Mouse (Mus musculus): ENCODE data around the gene Lpcat2. TPM values are rescaled to one million over a fixed set of nuclear protein-coding genes. Genes with fewer than 3 reads are reported as not detected.

The Lpcat2 gene
- 100 to 1,000 TPM in 11 of 26 experiments, 10 to 100 TPM in 15; 33.5 to 208 (median 94.6) TPM for total RNA-seq (2018; cell fraction: chromatin; rRNA removed)
- total RNA-seq (2018; cell fraction: cytosol; rRNA removed), result 10 to 100 TPM; 29.3 to 73.2 (median 45.2) TPM
- 100 to 1,000 TPM in 11 of 26 experiments, 10 to 100 TPM in 15; 49.3 to 165 (median 97.6) TPM for total RNA-seq (2018; cell fraction: nucleus; rRNA removed)
- polyA plus RNA-seq (2018), result 21.3 to 65.7 TPM (median 29.4 TPM) in 3 replicates

DNA sequence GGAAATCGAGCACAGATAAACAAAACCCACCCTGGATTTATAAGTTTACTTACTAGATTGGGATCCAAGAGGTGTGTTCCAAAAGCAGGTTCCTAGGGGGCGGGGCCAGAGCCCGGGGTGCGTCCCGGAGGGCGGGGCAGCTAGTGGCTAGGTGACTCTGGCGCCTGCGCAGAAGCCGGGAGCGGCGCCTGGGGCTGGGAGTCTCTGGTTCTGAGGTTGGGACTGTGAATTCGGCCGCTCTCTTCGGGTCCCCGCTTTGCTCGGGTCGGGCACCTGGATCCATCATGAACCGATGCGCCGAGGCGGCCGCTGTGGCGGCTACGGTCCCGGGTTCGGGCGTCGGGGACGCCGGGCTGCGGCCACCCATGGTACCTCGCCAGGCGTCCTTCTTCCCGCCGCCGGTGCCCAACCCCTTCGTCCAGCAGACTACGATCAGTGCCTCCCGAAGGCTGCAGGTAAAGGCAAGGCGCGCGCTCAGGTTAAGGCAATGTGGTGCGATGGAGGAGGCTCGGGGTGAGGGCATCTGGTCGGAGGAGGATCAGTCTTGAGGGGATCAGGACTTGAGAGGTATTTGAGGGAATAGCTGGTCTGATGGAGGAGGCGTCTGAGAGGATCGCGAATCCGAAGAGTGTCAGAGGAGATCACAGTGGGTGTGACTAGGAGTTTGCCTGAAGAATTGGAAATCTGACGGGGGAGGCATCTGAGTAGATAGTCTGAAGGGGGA lies at the start of gene Lpcat2:
Lpcat2 (plus strand) TSS at position 169 of the 724 bp plus-strand sequence.
- Histone ChIP-seq H3K27ac (peak within 1 kb of the TSS; percentile 62), H3K36me3 (ENCODE audit: inconsistent target) (no peaks in the 10 kb centered on the region), H3K79me2 (ENCODE audit: inconsistent target) (peaks cover 49% of the 10 kb centered on the region; the same call in 1 of the 2 replicates), H3K4me3 (ENCODE audit: inconsistent target) (peak within 1 kb of the TSS; percentile 36)
- 2% methylated on average over 50 of the region's 50 CpGs for WGBS (ENCODE audit: missing documents)

DNA sequence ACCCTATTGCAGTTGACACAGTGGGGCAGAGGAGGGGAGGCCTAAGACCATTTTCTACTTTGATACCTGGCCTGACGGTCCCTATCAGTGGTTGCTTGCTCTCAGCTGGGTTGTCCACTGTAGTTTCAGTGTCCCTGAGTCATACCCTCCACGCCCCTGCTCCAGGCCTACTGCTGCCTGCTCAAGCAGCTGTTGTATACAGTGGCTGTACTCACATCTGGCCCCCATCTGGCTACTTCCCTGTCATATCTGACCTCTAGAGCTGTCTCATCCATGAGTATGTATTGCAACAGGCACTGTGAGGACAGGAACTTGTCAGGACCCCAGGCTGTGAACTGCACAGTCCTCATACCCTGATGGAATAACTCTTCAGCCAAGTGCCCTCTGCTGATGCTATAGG lies 42.4 kb upstream of the Lpcat2 start:
- no peak overlapping the region for H3K27ac ChIP-seq
- WGBS (ENCODE audit: missing documents), result 78% methylated on average over 2 of the region's 2 CpGs
- H3K79me2 ChIP-seq (ENCODE audit: inconsistent target), result no peaks in the 10 kb centered on the region
- no peak overlapping the region for H3K4me3 ChIP-seq (ENCODE audit: inconsistent target)
- no peaks in the 10 kb centered on the region for H3K36me3 ChIP-seq (ENCODE audit: inconsistent target)

DNA sequence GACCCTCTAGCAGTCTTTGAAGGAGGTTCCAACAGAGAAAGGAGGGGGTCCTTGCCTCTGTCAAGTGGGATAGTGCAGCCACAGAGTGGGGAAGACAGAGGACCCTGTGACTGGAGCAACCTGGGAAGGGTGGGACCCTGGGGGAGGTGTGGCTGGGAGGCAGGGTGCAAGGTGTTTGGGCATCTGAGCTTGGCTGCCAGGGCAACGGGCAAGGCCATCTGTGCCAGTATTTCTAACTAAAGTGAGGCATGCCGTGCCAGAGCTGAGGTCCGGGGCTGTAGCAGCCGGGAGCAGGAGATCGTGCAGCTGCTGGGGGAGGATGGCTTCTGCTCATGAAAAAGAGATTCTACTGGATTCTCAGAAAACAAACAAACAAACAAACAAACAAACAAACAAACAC lies 39.5 kb upstream of the Lpcat2 start:
- 84% methylated on average over 5 of the region's 5 CpGs for WGBS (ENCODE audit: missing documents)
- Histone ChIP-seq H3K36me3 (ENCODE audit: inconsistent target) (no peaks in the 10 kb centered on the region), H3K79me2 (ENCODE audit: inconsistent target) (no peaks in the 10 kb centered on the region), H3K4me3 (ENCODE audit: inconsistent target) (no peak overlapping the region), H3K27ac (no peak overlapping the region)

DNA sequence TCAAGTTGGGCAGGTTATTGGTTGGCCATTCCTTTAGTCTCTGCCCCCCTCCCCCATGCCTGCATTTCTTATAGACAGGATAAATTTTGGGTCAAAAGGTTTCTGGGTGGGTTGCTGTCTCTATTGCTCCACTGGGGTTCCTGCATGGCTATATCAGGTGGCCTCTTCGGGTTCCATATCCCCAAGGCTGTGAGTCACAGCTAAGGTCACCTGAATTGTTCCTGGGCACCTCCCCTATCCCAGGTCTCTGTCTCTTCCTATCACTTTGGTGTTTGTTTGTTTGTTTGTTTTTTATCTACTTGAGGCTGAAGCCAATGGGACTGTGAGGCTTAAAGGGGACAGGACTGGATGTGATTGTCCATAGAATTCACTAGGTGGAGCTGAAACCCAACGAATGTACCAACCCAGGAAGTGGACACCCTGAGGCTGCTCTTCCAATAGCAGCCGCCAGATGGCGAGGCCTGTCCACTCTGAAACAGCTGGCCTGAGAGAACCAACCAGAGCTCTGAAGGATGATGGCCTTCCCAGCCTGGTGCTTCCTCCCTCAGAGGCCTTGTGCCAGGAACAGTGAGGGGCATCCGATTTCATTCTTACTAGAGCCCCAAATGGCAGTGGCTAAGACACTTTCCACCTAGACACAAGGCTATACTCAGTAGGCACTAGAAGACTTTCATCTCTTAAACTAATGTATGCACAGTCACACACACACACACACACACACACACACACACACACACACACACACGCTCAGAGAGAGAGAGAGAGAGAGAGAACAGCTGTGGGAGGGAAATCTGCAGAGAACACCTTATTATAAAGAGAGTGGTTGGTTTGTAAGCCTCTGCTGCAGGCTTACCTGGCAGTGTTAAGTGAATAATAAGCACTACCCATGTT lies 37.0 kb upstream of the Lpcat2 start:
- Histone ChIP-seq H3K4me3 (ENCODE audit: inconsistent target) (no peak overlapping the region), H3K27ac (no peak overlapping the region), H3K36me3 (ENCODE audit: inconsistent target) (no peaks in the 10 kb centered on the region), H3K79me2 (ENCODE audit: inconsistent target) (no peaks in the 10 kb centered on the region)
- WGBS (ENCODE audit: missing documents), result 19% methylated on average over 5 of the region's 6 CpGs

DNA sequence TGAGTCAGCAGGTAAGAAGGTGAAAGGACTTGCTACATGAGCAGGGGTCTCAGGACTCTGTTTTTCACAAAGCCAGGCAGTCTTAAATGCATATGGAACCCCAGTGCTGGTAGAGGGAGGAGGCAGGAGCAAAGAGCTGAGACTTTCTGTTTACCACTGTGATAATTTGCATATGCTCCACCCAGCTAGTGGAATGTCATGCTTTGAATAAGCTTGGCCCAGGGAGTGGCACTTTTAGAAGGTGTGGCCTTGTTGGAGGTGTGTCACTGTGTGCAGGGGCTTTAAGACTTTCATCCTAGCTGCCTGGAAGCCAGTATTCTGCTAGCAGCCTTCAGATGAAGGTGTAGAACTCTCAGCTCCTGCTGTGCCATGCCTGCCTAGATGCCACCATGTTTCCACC lies 34.0 kb upstream of the Lpcat2 start:
- no peak overlapping the region for H3K4me3 ChIP-seq (ENCODE audit: inconsistent target)
- no peaks in the 10 kb centered on the region for H3K36me3 ChIP-seq (ENCODE audit: inconsistent target)
- no peak overlapping the region for H3K27ac ChIP-seq
- H3K79me2 ChIP-seq (ENCODE audit: inconsistent target), result no peaks in the 10 kb centered on the region

DNA sequence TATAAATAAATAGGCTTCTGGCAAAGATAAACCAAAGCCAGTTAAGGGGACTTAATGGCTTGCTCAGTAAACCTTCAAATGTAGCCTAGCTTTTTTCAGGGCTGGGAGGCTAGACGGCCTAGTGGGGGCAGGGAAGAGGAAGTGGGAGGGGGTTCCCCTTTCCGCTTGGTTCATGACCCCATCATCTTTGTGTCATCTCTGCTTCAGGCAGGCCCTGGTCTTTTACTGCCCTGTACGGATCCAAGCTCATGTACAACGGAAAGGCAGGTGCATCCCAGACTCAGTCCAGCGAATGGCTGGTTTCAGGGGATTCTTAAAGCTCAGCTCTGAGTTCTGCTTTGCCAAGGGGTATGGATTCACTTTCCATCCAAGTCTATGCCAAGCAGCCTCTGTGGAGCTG lies 32.8 kb upstream of the Lpcat2 start:
- no peak overlapping the region for H3K4me3 ChIP-seq (ENCODE audit: inconsistent target)
- WGBS (ENCODE audit: missing documents), result 33% methylated on average over 5 of the region's 5 CpGs
- no peaks in the 10 kb centered on the region for H3K36me3 ChIP-seq (ENCODE audit: inconsistent target)
- no peak overlapping the region for H3K27ac ChIP-seq
- H3K79me2 ChIP-seq (ENCODE audit: inconsistent target), result no peaks in the 10 kb centered on the region

DNA sequence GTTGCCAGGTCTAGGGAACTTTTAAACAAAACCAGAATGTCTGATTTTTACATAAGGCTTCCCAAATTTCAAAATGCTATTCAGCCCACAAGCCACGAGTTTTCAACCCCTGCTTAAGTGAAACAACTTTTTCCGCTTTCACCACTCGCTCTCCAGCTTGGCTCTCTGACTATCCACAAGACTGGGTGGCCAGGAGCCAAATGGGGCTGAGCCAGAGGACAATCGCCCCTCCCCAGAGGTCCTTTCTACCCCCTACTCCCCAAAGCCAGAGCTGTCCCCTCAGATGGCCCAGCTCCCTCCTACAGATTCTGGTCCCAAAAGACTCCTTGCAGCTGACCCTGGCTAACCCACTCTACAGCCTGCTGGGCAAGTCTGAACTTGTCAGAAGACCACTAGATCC lies 29.1 kb upstream of the Lpcat2 start:
- 53% methylated on average over 4 of the region's 4 CpGs for WGBS (ENCODE audit: missing documents)
- Histone ChIP-seq H3K4me3 (ENCODE audit: inconsistent target) (no peak overlapping the region), H3K36me3 (ENCODE audit: inconsistent target) (no peaks in the 10 kb centered on the region), H3K79me2 (ENCODE audit: inconsistent target) (no peaks in the 10 kb centered on the region), H3K27ac (no peak overlapping the region)

DNA sequence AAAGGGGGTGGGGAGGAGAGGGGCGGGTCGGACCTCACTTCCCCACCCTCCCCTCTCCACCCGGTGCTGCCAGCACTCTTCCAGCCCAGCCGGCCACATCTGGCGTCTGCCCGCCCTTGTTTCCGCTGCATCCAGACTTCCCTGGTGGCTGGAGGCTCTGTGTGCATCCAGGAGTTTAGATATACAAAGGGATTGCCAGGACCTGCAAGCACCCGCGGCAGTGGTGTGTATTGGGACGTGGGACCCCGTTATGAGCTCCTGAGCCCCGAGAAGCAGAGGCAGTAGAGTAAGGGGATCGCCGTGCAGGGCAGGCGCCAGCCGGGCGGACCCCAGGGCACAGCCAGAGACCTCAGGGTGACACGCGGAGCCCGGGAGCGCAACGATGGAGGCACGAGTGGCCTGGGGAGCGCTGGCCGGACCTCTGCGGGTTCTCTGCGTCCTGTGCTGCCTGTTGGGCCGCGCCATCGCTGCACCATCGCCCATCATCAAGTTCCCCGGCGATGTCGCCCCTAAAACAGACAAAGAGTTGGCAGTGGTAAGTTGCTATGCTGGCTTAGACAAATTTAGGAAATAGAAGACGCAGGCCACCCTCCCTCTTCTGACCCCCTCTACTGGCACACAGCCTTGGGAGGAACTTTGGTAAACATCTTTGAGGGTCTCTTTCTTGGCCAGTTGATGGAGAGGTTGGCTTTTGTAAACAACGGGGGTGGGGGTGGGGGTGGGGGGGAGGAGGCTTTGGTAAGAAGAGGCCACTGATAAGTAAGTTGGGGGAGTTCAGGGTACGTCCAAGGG lies 27.7 kb upstream of the Lpcat2 start, which contains the start of gene Mmp2:
Mmp2 (plus strand) TSS at position 49 of the 792 bp plus-strand sequence.
- H3K4me3 ChIP-seq (ENCODE audit: inconsistent target), result no peak within 1 kb of the TSS

DNA sequence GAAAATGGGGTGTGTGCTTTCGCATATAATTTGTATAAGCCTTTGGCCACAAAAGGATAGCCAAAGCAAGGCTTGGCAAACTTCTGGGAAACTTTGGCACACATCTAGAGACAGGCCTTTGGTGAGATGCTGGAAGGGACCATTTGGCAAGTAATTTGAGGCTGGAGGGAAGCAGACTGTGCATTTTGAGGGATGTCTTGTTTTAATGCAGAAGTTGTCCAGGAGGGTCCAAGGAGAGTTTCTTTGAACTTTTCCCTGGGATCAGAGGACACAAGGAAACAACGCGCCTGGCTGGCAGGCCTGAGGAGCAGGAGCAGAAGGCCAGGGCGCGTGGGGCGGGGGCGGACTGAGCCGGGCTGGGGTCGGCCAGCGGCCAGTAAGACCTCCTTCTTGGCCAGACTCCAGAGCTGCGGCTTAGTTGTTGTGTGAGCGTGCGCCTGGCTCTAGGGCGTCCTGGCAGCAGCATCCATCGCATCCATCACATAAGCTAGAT lies 26.8 kb upstream of the Lpcat2 start:
- Histone ChIP-seq H3K27ac (no peak overlapping the region), H3K79me2 (ENCODE audit: inconsistent target) (no peaks in the 10 kb centered on the region), H3K36me3 (ENCODE audit: inconsistent target) (no peaks in the 10 kb centered on the region), H3K4me3 (ENCODE audit: inconsistent target) (no peak overlapping the region)
- 86% methylated on average over 9 of the region's 15 CpGs for WGBS (ENCODE audit: missing documents)

More for the DNA sequence above, 27.7 kb upstream of the Lpcat2 start, which contains the start of gene Mmp2:
- no peak within 1 kb of the TSS for H3K27ac ChIP-seq
- H3K79me2 ChIP-seq (ENCODE audit: inconsistent target), result no peaks in the 10 kb centered on the region
- no peaks in the 10 kb centered on the region for H3K36me3 ChIP-seq (ENCODE audit: inconsistent target)
- 6% methylated on average over 34 of the region's 37 CpGs for WGBS (ENCODE audit: missing documents)

DNA sequence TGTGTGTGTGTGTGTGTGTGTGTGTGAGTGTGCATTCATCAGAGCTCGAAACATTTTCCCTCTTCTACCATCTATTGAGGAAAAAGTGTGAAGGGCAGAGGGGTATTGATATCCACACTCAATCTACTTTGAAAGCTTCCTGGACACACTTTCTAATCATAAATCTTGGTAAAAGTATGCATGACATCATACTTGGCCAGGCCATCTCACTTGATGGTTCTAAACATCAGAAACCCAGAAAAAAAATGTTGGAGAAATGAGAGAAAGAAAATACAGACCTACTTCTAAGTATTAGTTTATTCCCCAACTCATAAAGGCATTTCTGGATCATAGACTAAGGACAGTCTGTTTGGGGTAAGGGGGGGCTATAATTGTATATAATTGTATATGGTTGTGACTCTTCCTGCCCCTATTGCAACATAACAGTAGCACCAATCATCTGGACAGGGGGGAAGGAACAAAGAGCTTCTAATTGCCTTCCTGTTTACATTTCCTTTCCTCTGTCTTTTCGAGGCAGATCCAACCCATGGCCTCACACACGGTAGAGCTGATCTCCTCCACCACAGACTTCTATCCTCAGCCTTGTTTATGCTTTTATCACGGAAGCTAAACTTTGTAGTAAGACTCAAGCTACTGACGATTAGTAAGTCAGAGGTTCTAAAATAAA lies 20.9 kb upstream of the Lpcat2 start:
- Histone ChIP-seq H3K4me3 (ENCODE audit: inconsistent target) (no peak overlapping the region), H3K27ac (no peak overlapping the region), H3K79me2 (ENCODE audit: inconsistent target) (no peaks in the 10 kb centered on the region), H3K36me3 (ENCODE audit: inconsistent target) (no peaks in the 10 kb centered on the region)
- WGBS (ENCODE audit: missing documents), result 52% methylated on average over 5 of the region's 5 CpGs

DNA sequence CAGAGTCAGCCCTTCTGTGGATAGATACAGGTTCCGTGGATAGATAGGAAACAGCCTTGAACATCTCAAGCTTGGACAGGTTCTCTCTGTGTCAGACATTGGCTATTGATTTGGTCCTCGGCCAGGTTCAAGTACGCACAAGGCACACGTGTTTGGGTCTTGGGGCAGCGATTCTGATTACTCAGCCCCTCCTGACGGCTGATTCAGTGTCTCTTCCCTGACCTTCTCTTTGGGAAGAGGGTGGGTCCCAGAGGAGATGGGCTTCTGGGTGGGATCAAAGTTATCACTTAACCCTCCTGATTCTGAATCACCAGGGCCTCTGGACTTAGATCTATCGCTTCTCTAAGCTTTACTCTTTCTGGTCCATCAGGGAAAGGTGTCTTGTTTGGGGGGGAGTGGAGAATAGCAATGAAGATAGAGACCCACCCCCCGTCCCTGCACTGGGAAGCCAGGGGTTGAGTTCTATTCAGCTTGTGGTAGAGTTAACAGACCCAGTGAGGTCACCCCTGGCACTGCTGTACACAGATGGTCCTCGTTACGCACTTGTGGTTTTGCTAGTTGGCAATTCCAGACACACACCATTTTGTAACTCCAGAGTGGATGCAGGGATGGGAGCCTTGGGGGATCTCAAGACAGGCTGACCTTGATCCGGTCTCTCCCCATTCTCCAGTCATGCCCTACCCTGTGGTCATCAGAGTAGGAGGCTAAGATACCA lies 20.2 kb upstream of the Lpcat2 start:
- Histone ChIP-seq H3K36me3 (ENCODE audit: inconsistent target) (no peaks in the 10 kb centered on the region), H3K79me2 (ENCODE audit: inconsistent target) (no peaks in the 10 kb centered on the region), H3K4me3 (ENCODE audit: inconsistent target) (no peak overlapping the region), H3K27ac (no peak overlapping the region)
- WGBS (ENCODE audit: missing documents), result 91% methylated on average over 11 of the region's 11 CpGs

DNA sequence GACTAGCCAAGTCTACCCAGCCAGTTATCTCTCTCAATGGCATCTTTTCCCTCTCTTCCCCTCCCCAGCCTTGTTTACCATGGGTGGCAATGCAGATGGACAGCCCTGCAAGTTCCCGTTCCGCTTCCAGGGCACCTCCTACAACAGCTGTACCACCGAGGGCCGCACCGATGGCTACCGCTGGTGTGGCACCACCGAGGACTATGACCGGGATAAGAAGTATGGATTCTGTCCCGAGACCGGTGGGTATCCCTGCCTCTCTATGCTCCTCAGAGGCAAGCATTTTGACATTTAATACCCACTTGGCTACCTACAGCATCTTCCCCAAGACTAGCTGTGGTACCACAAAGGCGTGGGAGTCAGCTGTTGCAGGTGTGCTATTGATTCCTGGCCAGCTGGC lies 19.2 kb upstream of the Lpcat2 start:
- H3K27ac ChIP-seq, result no peak overlapping the region
- H3K4me3 ChIP-seq (ENCODE audit: inconsistent target), result no peak overlapping the region
- no peaks in the 10 kb centered on the region for H3K79me2 ChIP-seq (ENCODE audit: inconsistent target)
- WGBS (ENCODE audit: missing documents), result 94% methylated on average over 11 of the region's 11 CpGs
- H3K36me3 ChIP-seq (ENCODE audit: inconsistent target), result no peaks in the 10 kb centered on the region

DNA sequence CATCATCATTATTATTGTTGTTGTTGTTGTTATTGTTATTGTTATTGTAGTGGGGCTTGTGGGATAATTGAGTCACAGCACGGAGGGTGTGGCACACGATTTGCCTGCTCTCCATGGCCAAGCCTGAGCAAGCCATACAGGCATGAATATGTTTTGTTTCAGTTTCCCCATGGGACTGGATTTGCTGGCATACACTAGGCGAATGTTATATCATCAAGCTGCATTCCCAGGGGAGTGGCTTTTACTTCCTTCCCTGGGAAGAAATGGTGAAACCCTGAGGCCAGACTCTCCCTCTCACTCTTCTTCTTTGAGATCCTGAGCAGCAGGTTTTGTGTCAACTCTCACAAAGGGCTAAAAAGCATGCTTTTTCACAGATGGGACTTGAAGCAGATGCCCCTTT lies 16.5 kb upstream of the Lpcat2 start:
- Histone ChIP-seq H3K79me2 (ENCODE audit: inconsistent target) (no peaks in the 10 kb centered on the region), H3K27ac (no peak overlapping the region), H3K36me3 (ENCODE audit: inconsistent target) (no peaks in the 10 kb centered on the region), H3K4me3 (ENCODE audit: inconsistent target) (no peak overlapping the region)
- WGBS (ENCODE audit: missing documents), result 95% methylated on average over 3 of the region's 3 CpGs

Data from macrophage (primary cell).